Mouse (Mus musculus) CH12.LX (cell line): ENCODE results near the gene Stxbp5l. TPM values are rescaled to one million over a fixed set of nuclear protein-coding genes. Genes with fewer than 3 reads are reported as not detected.
A peak's percentile ranks its signal among the peaks of the same experiment; 100 is the strongest.
"Not testable (repeated sequence)": the region's sequence is repeated elsewhere in the genome, so short reads cannot be mapped to it uniquely, and the experiment has no call there.

ENCODE experiments used
- DNase-seq: peaks from one replicate; pipeline ENCODE4 v3.0.0-alpha.2; 2013; ENCODE audit errors: extremely low read depth
- H3K27ac ChIP-seq: 2 replicates; pipeline ENCODE4 v1.5.1; 2012; ENCODE audit warnings: low read depth, mild to moderate bottlenecking, control low read depth, moderate library complexity; ENCODE audit not compliant: insufficient read depth
- H3K27me3 ChIP-seq: replicated peaks from 2 replicates; pipeline ENCODE3; 2012; ENCODE audit warnings: inconsistent platforms
- H3K36me3 ChIP-seq, 2 experiments: replicated peaks in 1 of 2; 2 replicates each; pipeline versions ENCODE3 to v1.6.1; 2012; ENCODE audit warnings: inconsistent platforms in 1 of 2, low read length in 1 of 2, mild to moderate bottlenecking in 1 of 2, mixed read lengths in 1 of 2, moderate library complexity in 1 of 2; ENCODE audit not compliant: control insufficient read depth in 1 of 2, insufficient read depth in 1 of 2
- H3K4me1 ChIP-seq, 2 experiments: 2 replicates each; pipeline ENCODE4 v1.6.1; 2012; ENCODE audit warnings: inconsistent platforms in 1 of 2, moderate library complexity in 1 of 2; ENCODE audit not compliant: insufficient read depth in 2 of 2, control insufficient read depth in 1 of 2
- H3K4me2 ChIP-seq: 2 replicates; pipeline ENCODE4 v1.6.1; 2012; ENCODE audit warnings: low read depth, mild to moderate bottlenecking, control low read depth; ENCODE audit not compliant: poor library complexity, insufficient read depth, severe bottlenecking
- H3K4me3 ChIP-seq, 3 experiments: fragments of 150-350 bp in 1 of 3; sonication (generic) in 1 of 3; replicated peaks in 1 of 3; 2 replicates each; pipeline versions ENCODE3 to v1.5.1; 2011 to 2012; ENCODE audit warnings: low read depth in 2 of 3, low read length in 2 of 3, mild to moderate bottlenecking in 2 of 3, moderate library complexity in 2 of 3, control low read depth in 1 of 3, improper control_type of control experiment in 1 of 3, inconsistent platforms in 1 of 3, mixed read lengths in 1 of 3; ENCODE audit not compliant: poor library complexity in 1 of 3
- H3K79me2 ChIP-seq: replicated peaks from 2 replicates; pipeline ENCODE4 v1.6.1; 2012; ENCODE audit warnings: mild to moderate bottlenecking, moderate library complexity; ENCODE audit not compliant: control insufficient read depth, poor library complexity, insufficient read depth, severe bottlenecking; ENCODE audit errors: extremely low read depth
- H3K9ac ChIP-seq: 2 replicates; pipeline ENCODE4 v1.6.1; 2012; ENCODE audit warnings: low read depth, mild to moderate bottlenecking, control low read depth, moderate library complexity; ENCODE audit not compliant: insufficient read depth
- H3K9me3 ChIP-seq: replicated peaks from 2 replicates; pipeline ENCODE3; 2012; ENCODE audit warnings: low read length, inconsistent platforms, mixed read lengths
- BHLHE40 ChIP-seq: IDR thresholded peaks from 2 replicates; pipeline ENCODE4 v1.6.1; 2011; ENCODE audit warnings: mild to moderate bottlenecking, low read depth, low read length, improper control_type of control experiment
- CTCF ChIP-seq, 2 experiments: IDR thresholded peaks in 1 of 2; conservative IDR thresholded peaks in 1 of 2; 2 replicates each; pipeline ENCODE4 v1.5.1; 2011 to 2012; ENCODE audit warnings: low read depth in 2 of 2, low read length in 2 of 2, improper control_type of control experiment in 1 of 2, inconsistent platforms in 1 of 2, mild to moderate bottlenecking in 1 of 2, moderate library complexity in 1 of 2
- ELF1 ChIP-seq: IDR thresholded peaks from 2 replicates; pipeline ENCODE4 v1.6.1; 2014; ENCODE audit warnings: low read depth, mild to moderate bottlenecking, inconsistent platforms, low read length, improper control_type of control experiment
- EP300 ChIP-seq: IDR thresholded peaks from 2 replicates; pipeline ENCODE4 v1.6.1; 2011; ENCODE audit warnings: low read length, improper control_type of control experiment
- IRF4 ChIP-seq: IDR thresholded peaks from 2 replicates; pipeline ENCODE4 v1.6.1; 2014; ENCODE audit warnings: low read depth, mild to moderate bottlenecking, inconsistent platforms, low read length, improper control_type of control experiment
- JUND ChIP-seq: conservative IDR thresholded peaks from 2 replicates; pipeline ENCODE4 v1.6.1; 2011; ENCODE audit warnings: low read depth, low read length, improper control_type of control experiment
- MXI1 ChIP-seq: IDR thresholded peaks from 2 replicates; pipeline ENCODE4 v1.6.1; 2011; ENCODE audit warnings: mild to moderate bottlenecking, low read depth, low read length, improper control_type of control experiment
- NELFE ChIP-seq: IDR thresholded peaks from 2 replicates; pipeline ENCODE4 v1.6.1; 2011; ENCODE audit warnings: low read depth, low read length, improper control_type of control experiment
- PAX5 ChIP-seq: IDR thresholded peaks from 2 replicates; pipeline ENCODE4 v1.6.1; 2012; ENCODE audit warnings: low read length, inconsistent platforms, mixed read lengths
- POLR2A ChIP-seq: IDR thresholded peaks from 2 replicates; pipeline ENCODE4 v1.6.1; 2011; ENCODE audit warnings: low read depth, mild to moderate bottlenecking, improper control_type of control experiment, low read length
- RCOR1 ChIP-seq: conservative IDR thresholded peaks from 2 replicates; pipeline ENCODE4 v1.6.1; 2012; ENCODE audit warnings: low read depth, mild to moderate bottlenecking, inconsistent platforms, low read length, improper control_type of control experiment
- SIN3A ChIP-seq: IDR thresholded peaks from 2 replicates; pipeline ENCODE4 v1.6.1; 2012; ENCODE audit warnings: low read length, improper control_type of control experiment, inconsistent platforms
- SMC3 ChIP-seq: IDR thresholded peaks from 2 replicates; pipeline ENCODE4 v1.6.1; 2011; ENCODE audit warnings: low read depth, low read length, improper control_type of control experiment
- TCF12 ChIP-seq: IDR thresholded peaks from 2 replicates; pipeline ENCODE4 v1.6.1; 2014; ENCODE audit warnings: low read depth, mild to moderate bottlenecking, inconsistent platforms, low read length, improper control_type of control experiment
- UBTF ChIP-seq: IDR thresholded peaks from 2 replicates; pipeline ENCODE4 v1.6.1; 2012; ENCODE audit warnings: low read depth, mild to moderate bottlenecking, inconsistent platforms, low read length, improper control_type of control experiment, moderate library complexity
- ZC3H11A ChIP-seq: IDR thresholded peaks from 2 replicates; pipeline ENCODE4 v1.6.1; 2012; ENCODE audit warnings: low read depth, mild to moderate bottlenecking, inconsistent platforms, low read length, improper control_type of control experiment
- ZMIZ1 ChIP-seq: IDR thresholded peaks from 2 replicates; pipeline ENCODE4 v1.6.1; 2012; ENCODE audit warnings: low read depth, mild to moderate bottlenecking, inconsistent platforms, low read length, improper control_type of control experiment
- ZNF384 ChIP-seq: IDR thresholded peaks from 2 replicates; pipeline ENCODE4 v1.6.1; 2012; ENCODE audit warnings: low read depth, low read length, improper control_type of control experiment, inconsistent platforms
- dilution Hi-C: fragments of 300-500 bp; cut with MboI; formaldehyde crosslinking; loops from 2 replicates; pipeline ENCODE4 v1.14.3; 2020; ENCODE audit warnings: low sequenced_read_pairs; ENCODE audit not compliant: extremely low pct_unique_long_range_greater_than_20kb, extremely low pct_ligation_motif_present
- in situ Hi-C: fragments of 300-500 bp; cut with MboI; formaldehyde crosslinking; loops from 3 replicates; pipeline ENCODE4 v1.14.3; 2019; ENCODE audit warnings: low sequenced_read_pairs, low pct_ligation_motif_present, low pct_unique_long_range_greater_than_20kb, mixed read lengths
- polyA plus RNA-seq: library from polyadenylated mRNA; unstranded; fragments of >175 nt; gene quantifications from 2 replicates; pipeline ENCODE4 v1.2.1, GENCODE M21; 2012; ENCODE audit warnings: low read depth; ENCODE audit not compliant: insufficient read length
- total RNA-seq, 2 experiments: library from RNA; depleted of rRNA; stranded (reverse); fragments of 300-350 nt in 1 of 2; fragments of >200 nt in 1 of 2; gene quantifications; 2 replicates each; pipeline ENCODE4 v1.2.3; 2012 to 2014

The Stxbp5l gene
- total and polyA plus RNA-seq, 3 experiments: 0.09 to 0.24 (median 0.13) TPM

- H3K4me1 ChIP-seq, dilution Hi-C loops, H3K27ac ChIP-seq, DNase-seq, H3K27me3 ChIP-seq, in situ Hi-C loops, H3K9ac ChIP-seq, H3K79me2 ChIP-seq, H3K36me3 ChIP-seq, H3K4me3 ChIP-seq, H3K4me2 ChIP-seq, H3K9me3 ChIP-seq: not testable (repeated sequence)
- TF ChIP-seq ZNF384: peak; percentile 83
Measured at GRCm38 (mm10) chr16:37125190-37125589, 259.6 kb downstream of the Stxbp5l start.

DNA sequence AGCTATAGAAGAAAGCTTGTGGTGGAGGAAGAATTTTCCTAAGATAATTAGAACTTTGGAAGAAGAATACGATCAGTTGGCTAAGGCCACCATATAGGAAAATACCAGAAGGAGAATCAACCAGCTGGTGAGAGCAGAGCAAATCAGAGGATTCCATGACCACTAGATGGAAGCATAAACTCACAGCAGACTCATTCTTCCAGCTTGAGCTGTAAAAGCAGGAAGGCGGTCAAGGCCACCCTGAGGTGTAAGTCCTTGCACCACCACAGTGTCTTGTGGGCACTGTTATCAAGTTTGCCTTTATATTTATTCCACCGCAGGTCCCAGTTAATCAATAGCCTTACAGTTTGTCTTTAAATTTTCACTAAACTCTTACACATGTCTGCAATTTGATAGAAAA lies 275.5 kb downstream of the Stxbp5l start:
- Histone ChIP-seq H3K4me3 (no peak overlapping the region), H3K27ac (no peak overlapping the region), H3K4me1 (0 out of 4 replicates have a peak, but pooled peaks cover 2% of the 10 kb centered on the region in 2 experiments), H3K9me3 (no peaks in the 10 kb centered on the region), H3K79me2 (no peaks in the 10 kb centered on the region), H3K4me2 (no peak overlapping the region), H3K9ac (no peak overlapping the region), H3K36me3 (no peaks in the 10 kb centered on the region), H3K27me3 (no peaks in the 10 kb centered on the region)
- in situ Hi-C loops (loop anchor here (25.0 kb wide), 2 partner anchors 578 to 728 kb away; no protein-coding TSS in a partner anchor), dilution Hi-C loops (no loop called here)
- TF ChIP-seq IRF4 (peak; percentile 53; the same call in 1 of the 2 replicates), RCOR1 (no peak), SIN3A (peak; percentile 52; the same call in 1 of the 2 replicates), NELFE (peak; percentile 52; the same call in 1 of the 2 replicates), ZC3H11A (peak; percentile 77), POLR2A (no peak), TCF12 (peak; percentile 41; the same call in 1 of the 2 replicates), JUND (peak; percentile 32; the same call in 1 of the 2 replicates), ELF1 (peak; percentile 71), UBTF (no peak), MXI1 (no peak), BHLHE40 (no peak), EP300 (no peak), PAX5 (no peak), ZMIZ1 (no peak), CTCF (conservative IDR thresholded peaks at IDR 0.05 in 1 of 2, IDR thresholded peaks at IDR 0.05 in 1 of 2; ENCODE audit: low read depth in 2 of 2, low read length in 2 of 2) (peak; percentile 48 to 98; a peak in 3 of 4 replicates), SMC3 (peak; percentile 84)
- peak; percentile 62 for DNase-seq
